Mouse (Mus musculus): Measurements from ENCODE around the gene Shroom4. TPM values are rescaled to one million over a fixed set of nuclear protein-coding genes. Genes with fewer than 3 reads are reported as not detected.
"Not testable (repeated sequence)": the region's sequence is repeated elsewhere in the genome, so short reads cannot be mapped to it uniquely, and the experiment has no call there.

Gene Shroom4
- polyA plus RNA-seq, 1 experiment: 0.49 TPM

- no peaks in the 10 kb centered on the region for H3K27me3 ChIP-seq (ENCODE audit: control insufficient read depth, insufficient read depth, low read length)
- H3K4me1 ChIP-seq (ENCODE audit: control insufficient read depth, insufficient read depth, low read length): no peaks in the 10 kb centered on the region
- TF ChIP-seq CTCF (IDR thresholded peaks at IDR 0.05; ENCODE audit: control insufficient read depth, insufficient read depth, insufficient replicate concordance, low read depth, low read length) (no peak), POLR2A (IDR thresholded peaks at IDR 0.05; ENCODE audit: control insufficient read depth, low read depth, low read length) (no peak)
- no peak overlapping the region for H3K27ac ChIP-seq (ENCODE audit: control insufficient read depth, insufficient read depth, low read depth, low read length)
- no peak overlapping the region for H3K4me3 ChIP-seq (ENCODE audit: control insufficient read depth, low read depth, low read length)
- H3K36me3 ChIP-seq (ENCODE audit: control insufficient read depth, insufficient read depth, low read length): no peaks in the 10 kb centered on the region
Measured at GRCm38 (mm10) chrX:6446422-6446821, 46.8 kb downstream of the Shroom4 start.

- Histone ChIP-seq H3K36me3 (ENCODE audit: control insufficient read depth, insufficient read depth, low read length) (no peaks in the 10 kb centered on the region), H3K4me1 (ENCODE audit: control insufficient read depth, insufficient read depth, low read length) (no peaks in the 10 kb centered on the region), H3K4me3 (ENCODE audit: control insufficient read depth, low read depth, low read length) (no peak overlapping the region), H3K27me3 (ENCODE audit: control insufficient read depth, insufficient read depth, low read length) (no peaks in the 10 kb centered on the region), H3K27ac (ENCODE audit: control insufficient read depth, insufficient read depth, low read depth, low read length) (no peak overlapping the region)
- TF ChIP-seq POLR2A (IDR thresholded peaks at IDR 0.05; ENCODE audit: control insufficient read depth, low read depth, low read length): no peak
- TF ChIP-seq CTCF (IDR thresholded peaks at IDR 0.05; ENCODE audit: control insufficient read depth, insufficient read depth, insufficient replicate concordance, low read depth, low read length): no peak
Measured at GRCm38 (mm10) chrX:6448001-6448400, 48.3 kb downstream of the Shroom4 start.

- H3K36me3 ChIP-seq (ENCODE audit: control insufficient read depth, insufficient read depth, low read length): no peaks in the 10 kb centered on the region
- H3K4me3 ChIP-seq (ENCODE audit: control insufficient read depth, low read depth, low read length): no peak overlapping the region
- no peaks in the 10 kb centered on the region for H3K27me3 ChIP-seq (ENCODE audit: control insufficient read depth, insufficient read depth, low read length)
- H3K27ac ChIP-seq (ENCODE audit: control insufficient read depth, insufficient read depth, low read depth, low read length): no peak overlapping the region
- no peaks in the 10 kb centered on the region for H3K4me1 ChIP-seq (ENCODE audit: control insufficient read depth, insufficient read depth, low read length)
- TF ChIP-seq CTCF (IDR thresholded peaks at IDR 0.05; ENCODE audit: control insufficient read depth, insufficient read depth, insufficient replicate concordance, low read depth, low read length) (no peak), POLR2A (IDR thresholded peaks at IDR 0.05; ENCODE audit: control insufficient read depth, low read depth, low read length) (no peak)
Measured at GRCm38 (mm10) chrX:6453220-6453619, 53.6 kb downstream of the Shroom4 start.

- H3K27me3 ChIP-seq (ENCODE audit: control insufficient read depth, insufficient read depth, low read length); H3K4me1 ChIP-seq (ENCODE audit: control insufficient read depth, insufficient read depth, low read length); H3K4me3 ChIP-seq (ENCODE audit: control insufficient read depth, low read depth, low read length); H3K27ac ChIP-seq (ENCODE audit: control insufficient read depth, insufficient read depth, low read depth, low read length); H3K36me3 ChIP-seq (ENCODE audit: control insufficient read depth, insufficient read depth, low read length): not testable (repeated sequence)
Measured at GRCm38 (mm10) chrX:6469251-6469650, 69.6 kb downstream of the Shroom4 start.

GRCm38 (mm10) chrX:6472563-6472962, 72.9 kb downstream of the Shroom4 start:
- H3K36me3 ChIP-seq (ENCODE audit: control insufficient read depth, insufficient read depth, low read length); H3K27me3 ChIP-seq (ENCODE audit: control insufficient read depth, insufficient read depth, low read length); H3K4me3 ChIP-seq (ENCODE audit: control insufficient read depth, low read depth, low read length): not testable (repeated sequence)

DNA sequence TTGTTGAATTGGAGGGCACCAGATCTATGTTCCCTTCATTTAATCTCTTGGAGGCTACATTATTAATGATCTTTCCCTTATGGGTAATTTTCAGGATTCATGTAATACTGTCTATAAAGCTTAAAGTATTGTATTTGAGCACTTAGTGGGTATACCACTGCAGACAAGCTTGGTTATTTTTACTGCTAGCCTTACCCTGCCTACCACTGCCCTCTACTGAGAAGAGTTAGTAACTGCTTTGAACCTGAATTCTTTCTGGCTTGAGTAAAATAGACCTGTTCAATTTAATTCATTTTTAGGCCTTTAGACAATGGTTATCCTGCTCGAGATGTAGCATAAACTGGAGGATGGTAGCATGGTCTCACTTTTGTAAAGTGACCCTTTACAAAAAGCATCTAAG, 75.5 kb downstream of the Shroom4 start:
- no peak overlapping the region for H3K27ac ChIP-seq (ENCODE audit: control insufficient read depth, insufficient read depth, low read depth, low read length)
- TF ChIP-seq CTCF (IDR thresholded peaks at IDR 0.05; ENCODE audit: control insufficient read depth, insufficient read depth, insufficient replicate concordance, low read depth, low read length) (no peak), POLR2A (IDR thresholded peaks at IDR 0.05; ENCODE audit: control insufficient read depth, low read depth, low read length) (no peak)
- H3K36me3 ChIP-seq (ENCODE audit: control insufficient read depth, insufficient read depth, low read length): no peaks in the 10 kb centered on the region
- H3K27me3 ChIP-seq (ENCODE audit: control insufficient read depth, insufficient read depth, low read length): no peaks in the 10 kb centered on the region
- H3K4me1 ChIP-seq (ENCODE audit: control insufficient read depth, insufficient read depth, low read length): no peaks in the 10 kb centered on the region
- no peak overlapping the region for H3K4me3 ChIP-seq (ENCODE audit: control insufficient read depth, low read depth, low read length)

More at GRCm38 (mm10) chrX:6472563-6472962, 72.9 kb downstream of the Shroom4 start:
- H3K4me1 ChIP-seq (ENCODE audit: control insufficient read depth, insufficient read depth, low read length); H3K27ac ChIP-seq (ENCODE audit: control insufficient read depth, insufficient read depth, low read depth, low read length): not testable (repeated sequence)

DNA sequence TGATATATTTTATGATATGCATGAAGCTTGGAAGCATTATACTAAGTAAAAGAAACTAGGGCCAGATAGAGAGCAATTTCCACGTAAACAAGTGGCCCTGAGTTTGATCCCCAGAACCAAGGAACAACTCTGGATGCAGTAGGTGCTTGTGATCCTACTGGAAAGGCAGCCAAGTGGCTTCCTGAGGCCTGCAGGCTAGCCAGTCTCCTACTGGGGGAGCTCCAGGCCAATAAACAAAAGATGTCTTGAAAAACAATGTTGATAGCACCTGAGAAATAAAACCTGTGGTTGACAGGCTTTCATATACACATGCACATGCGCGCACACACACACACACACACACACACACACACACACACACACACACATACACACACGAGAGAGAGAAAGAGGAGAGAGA, 82.6 kb downstream of the Shroom4 start:
- TF ChIP-seq CTCF (IDR thresholded peaks at IDR 0.05; ENCODE audit: control insufficient read depth, insufficient read depth, insufficient replicate concordance, low read depth, low read length) (no peak), POLR2A (IDR thresholded peaks at IDR 0.05; ENCODE audit: control insufficient read depth, low read depth, low read length) (no peak)
- H3K36me3 ChIP-seq (ENCODE audit: control insufficient read depth, insufficient read depth, low read length): no peaks in the 10 kb centered on the region
- no peak overlapping the region for H3K4me3 ChIP-seq (ENCODE audit: control insufficient read depth, low read depth, low read length)
- no peaks in the 10 kb centered on the region for H3K27me3 ChIP-seq (ENCODE audit: control insufficient read depth, insufficient read depth, low read length)
- no peaks in the 10 kb centered on the region for H3K4me1 ChIP-seq (ENCODE audit: control insufficient read depth, insufficient read depth, low read length)
- no peak overlapping the region for H3K27ac ChIP-seq (ENCODE audit: control insufficient read depth, insufficient read depth, low read depth, low read length)

DNA sequence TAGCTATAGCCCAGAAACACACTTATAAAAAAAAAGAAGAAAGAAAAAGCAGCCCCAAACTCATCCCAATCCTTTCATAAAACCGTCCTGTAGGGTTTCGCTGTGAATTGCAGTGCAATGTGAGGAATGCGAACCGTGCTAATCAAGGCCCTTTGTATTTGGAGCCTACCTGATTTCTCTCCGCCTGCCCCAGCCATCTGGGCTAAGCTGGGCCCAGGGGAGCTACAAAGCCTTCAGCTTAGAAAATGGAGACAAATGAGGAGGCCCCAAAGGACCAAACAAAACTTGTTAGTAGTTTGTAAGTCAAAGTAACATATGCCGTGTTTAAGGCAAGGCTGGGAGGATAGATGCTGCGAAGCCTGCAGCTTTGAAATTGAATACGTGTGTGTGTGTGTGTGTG, 84.2 kb downstream of the Shroom4 start:
- Histone ChIP-seq H3K4me3 (ENCODE audit: control insufficient read depth, low read depth, low read length) (no peak overlapping the region), H3K36me3 (ENCODE audit: control insufficient read depth, insufficient read depth, low read length) (no peaks in the 10 kb centered on the region), H3K4me1 (ENCODE audit: control insufficient read depth, insufficient read depth, low read length) (no peaks in the 10 kb centered on the region), H3K27me3 (ENCODE audit: control insufficient read depth, insufficient read depth, low read length) (no peaks in the 10 kb centered on the region), H3K27ac (ENCODE audit: control insufficient read depth, insufficient read depth, low read depth, low read length) (no peak overlapping the region)
- no peak for TF ChIP-seq POLR2A (IDR thresholded peaks at IDR 0.05; ENCODE audit: control insufficient read depth, low read depth, low read length)
- no peak for TF ChIP-seq CTCF (IDR thresholded peaks at IDR 0.05; ENCODE audit: control insufficient read depth, insufficient read depth, insufficient replicate concordance, low read depth, low read length)

Data from testis, adult 2 months (tissue).